Mouse (Mus musculus) ES-Bruce4 (cell line): Measurements from ENCODE around the gene Clasrp.

Experiments used
- CTCF ChIP-seq: IDR thresholded peaks from one replicate; pipeline ENCODE4 v1.8.1; 2011; ENCODE audit warnings: low read depth, low read length
- EP300 ChIP-seq: IDR thresholded peaks from 2 replicates; pipeline ENCODE4 v1.6.1; 2011; ENCODE audit warnings: low read depth, low read length; ENCODE audit not compliant: insufficient read depth

DNA sequence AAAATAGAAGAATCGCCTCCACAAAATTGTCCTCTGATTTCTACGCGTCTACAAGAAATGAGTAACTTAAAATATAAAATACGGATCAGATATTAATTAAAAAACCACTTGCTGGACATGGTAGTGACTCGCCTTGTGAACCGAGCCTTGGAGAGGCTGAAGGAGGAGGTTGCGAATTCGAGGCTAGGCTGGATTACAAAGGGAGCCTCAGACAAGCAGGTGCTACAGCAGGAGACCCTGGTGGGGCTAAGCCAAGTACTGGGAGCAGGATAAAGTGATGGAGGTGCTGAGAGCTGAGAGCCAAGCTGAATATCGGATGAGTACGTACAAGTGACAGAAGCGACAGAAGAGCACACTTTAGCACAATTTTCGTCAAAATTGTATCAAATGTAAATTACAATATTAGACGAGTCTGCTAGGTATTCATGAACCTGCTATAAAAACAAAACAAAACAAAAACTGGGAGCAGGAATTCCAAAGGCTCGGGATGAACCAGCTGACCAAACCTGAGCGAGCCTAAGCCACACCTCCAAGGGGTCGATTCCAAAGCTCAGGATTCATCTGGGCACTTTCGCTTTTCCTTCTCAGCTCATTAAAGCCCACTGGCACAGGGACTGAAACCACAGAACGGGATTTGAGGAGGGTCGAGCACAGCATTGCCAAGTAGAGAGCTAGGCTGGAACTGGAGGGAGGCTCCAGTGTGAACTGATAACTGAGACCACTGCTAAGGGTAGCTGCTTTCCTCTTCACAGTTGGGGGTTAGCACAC lies 41.5 kb downstream of the Clasrp start, which contains the start of gene Ppp1r37:
- no peak for TF ChIP-seq CTCF
- no peak for TF ChIP-seq EP300
